Mouse (Mus musculus) right cerebral cortex, adult 18-20 months (tissue): ENCODE measurements around the gene Slc20a1.

ENCODE experiments used
- DNase-seq: peaks from one replicate; pipeline ENCODE4 v3.0.0; 2022; ENCODE audit warnings: mixed read lengths

Gene Slc20a1

GRCm38 (mm10) chr2:129227011-129227529 is 28.5 kb downstream of the Slc20a1 start:
- DNase-seq = no peak

GRCm38 (mm10) chr2:129227709-129228108 is 29.1 kb downstream of the Slc20a1 start:
- DNase-seq = no peak

- no peak for DNase-seq
Measured at GRCm38 (mm10) chr2:129228571-129228970, 30.0 kb downstream of the Slc20a1 start.

GRCm38 (mm10) chr2:129229316-129229715 is 30.8 kb downstream of the Slc20a1 start:
- no peak for DNase-seq

- DNase-seq = peak; percentile 93
Measured at GRCm38 (mm10) chr2:129232023-129232422, 33.5 kb downstream of the Slc20a1 start.

- DNase-seq = peak; percentile 58
Measured at GRCm38 (mm10) chr2:129232484-129232883, 33.9 kb downstream of the Slc20a1 start.

GRCm38 (mm10) chr2:129233218-129233617 is 34.7 kb downstream of the Slc20a1 start:
- no peak for DNase-seq

- no peak for DNase-seq
Measured at GRCm38 (mm10) chr2:129233803-129234477, 35.4 kb downstream of the Slc20a1 start.

GRCm38 (mm10) chr2:129234731-129235130 is 36.2 kb downstream of the Slc20a1 start:
- DNase-seq = no peak

- DNase-seq = no peak
Measured at GRCm38 (mm10) chr2:129236526-129236925, 38.0 kb downstream of the Slc20a1 start.

GRCm38 (mm10) chr2:129240726-129241432 is 42.3 kb downstream of the Slc20a1 start:
- DNase-seq = peak; percentile 74

- no peak for DNase-seq
Measured at GRCm38 (mm10) chr2:129241845-129242833, 43.6 kb downstream of the Slc20a1 start.

GRCm38 (mm10) chr2:129243005-129243404 is 44.4 kb downstream of the Slc20a1 start:
- no peak for DNase-seq

- peak; percentile 35 for DNase-seq
Measured at GRCm38 (mm10) chr2:129243786-129244185, 45.2 kb downstream of the Slc20a1 start.

GRCm38 (mm10) chr2:129244446-129245120 is 46.0 kb downstream of the Slc20a1 start:
- DNase-seq = no peak

- DNase-seq = no peak
Measured at GRCm38 (mm10) chr2:129245618-129246017, 47.1 kb downstream of the Slc20a1 start.

GRCm38 (mm10) chr2:129246436-129246835 is 47.9 kb downstream of the Slc20a1 start:
- no peak for DNase-seq

- DNase-seq = no peak
Measured at GRCm38 (mm10) chr2:129246924-129247323, 48.4 kb downstream of the Slc20a1 start.

- DNase-seq = no peak
Measured at GRCm38 (mm10) chr2:129247707-129248121, 49.1 kb downstream of the Slc20a1 start.

GRCm38 (mm10) chr2:129249321-129249720 is 50.8 kb downstream of the Slc20a1 start:
- no peak for DNase-seq

GRCm38 (mm10) chr2:129252836-129253630 is 54.5 kb downstream of the Slc20a1 start:
- no peak for DNase-seq

GRCm38 (mm10) chr2:129253631-129253970 is 55.0 kb downstream of the Slc20a1 start:
- DNase-seq = no peak
